Mouse (Mus musculus): ENCODE measurements around the gene Ssxb6. TPM values are rescaled to one million over a fixed set of nuclear protein-coding genes. Genes with fewer than 3 reads are reported as not detected.
"Not testable (repeated sequence)": the region's sequence is repeated elsewhere in the genome, so short reads cannot be mapped to it uniquely, and the experiment has no call there.

Ssxb6 gene
- polyA plus RNA-seq (2015; fragmentation: Nextera tagmentation; extraction: Ambion mirVana): not detected in 2 replicates

- ATAC-seq; H3K27me3 ChIP-seq (ENCODE audit: insufficient read depth, low read length); H3K9ac ChIP-seq (replicated peaks); H3K9me3 ChIP-seq (ENCODE audit: low read length); H3K4me1 ChIP-seq (ENCODE audit: insufficient read depth); H3K4me3 ChIP-seq (ENCODE audit: low read depth, low read length); H3K4me2 ChIP-seq (ENCODE audit: low read depth, low read length); H3K36me3 ChIP-seq (replicated peaks; ENCODE audit: insufficient read depth, low read length); H3K27ac ChIP-seq (ENCODE audit: low read depth); DNase-seq: not testable (repeated sequence)
- 60% methylated on average over 4 of the region's 4 CpGs for WGBS (ENCODE audit: insufficient replicate concordance)
Observed at GRCm38 (mm10) chrX:8548155-8548554, at the start of gene Ssxb6. Ssxb6 (minus strand) TSS chrX:8548255.

- not testable (repeated sequence) for H3K4me3 ChIP-seq (ENCODE audit: low read depth, low read length); H3K9me3 ChIP-seq (ENCODE audit: low read length); H3K27me3 ChIP-seq (ENCODE audit: insufficient read depth, low read length); H3K36me3 ChIP-seq (replicated peaks; ENCODE audit: insufficient read depth, low read length); H3K4me2 ChIP-seq (ENCODE audit: low read depth, low read length); H3K9ac ChIP-seq (replicated peaks); H3K4me1 ChIP-seq (ENCODE audit: insufficient read depth); DNase-seq; H3K27ac ChIP-seq (ENCODE audit: low read depth); ATAC-seq
- 13% methylated on average over 1 of the region's 1 CpGs for WGBS (ENCODE audit: insufficient replicate concordance)
Observed at GRCm38 (mm10) chrX:8591716-8592115, 43.7 kb upstream of the Ssxb6 start, which contains the start of gene Ssxb3. Ssxb3 (minus strand) TSS chrX:8591816.

- ATAC-seq (no peak), DNase-seq (no peak)
- WGBS (ENCODE audit: insufficient replicate concordance): 69% methylated on average over 2 of the region's 2 CpGs
- TF ChIP-seq EP300 (IDR thresholded peaks at IDR 0.05; ENCODE audit: low read depth): no peak
- no peak for TF ChIP-seq CTCF (IDR thresholded peaks at IDR 0.05; ENCODE audit: low read depth)
- H3K4me1 ChIP-seq (ENCODE audit: insufficient read depth): no peaks in the 10 kb centered on the region
- H3K27ac ChIP-seq (ENCODE audit: low read depth): no peak within 1 kb of the TSS
- H3K9ac ChIP-seq (replicated peaks): no peak within 1 kb of the TSS
- no peaks in the 10 kb centered on the region for H3K27me3 ChIP-seq (ENCODE audit: insufficient read depth, low read length)
- no peaks in the 10 kb centered on the region for H3K36me3 ChIP-seq (replicated peaks; ENCODE audit: insufficient read depth, low read length)
- no peak within 1 kb of the TSS for H3K4me2 ChIP-seq (ENCODE audit: low read depth, low read length)
- H3K9me3 ChIP-seq (ENCODE audit: low read length): no peaks in the 10 kb centered on the region
- H3K4me3 ChIP-seq (ENCODE audit: low read depth, low read length): no peak within 1 kb of the TSS
Observed at GRCm38 (mm10) chrX:8524854-8525253, 23.2 kb downstream of the Ssxb6 start, which contains the start of gene Gm14459. Gm14459 (minus strand) TSS chrX:8524954.

Other genes starting within 250 kb of the Ssxb6 start
- gene Ssxb10, start 220.8 kb downstream of the Ssxb6 start, polyA plus RNA-seq (2015; fragmentation: Nextera tagmentation; extraction: Ambion mirVana): not detected in 2 replicates
- gene Ssxb9, start 181.3 kb downstream of the Ssxb6 start, polyA plus RNA-seq (2015; fragmentation: Nextera tagmentation; extraction: Ambion mirVana): not detected in 2 replicates
- gene Ssxb1, start 134.9 kb downstream of the Ssxb6 start, polyA plus RNA-seq (2015; fragmentation: Nextera tagmentation; extraction: Ambion mirVana): not detected in 2 replicates
- gene Ssxb2, start 86.5 kb downstream of the Ssxb6 start, polyA plus RNA-seq (2015; fragmentation: Nextera tagmentation; extraction: Ambion mirVana): not detected in 2 replicates
- gene Gm14459, start 23.3 kb downstream of the Ssxb6 start, polyA plus RNA-seq (2015; fragmentation: Nextera tagmentation; extraction: Ambion mirVana): not detected in 2 replicates
- gene Ssxb3, start 43.6 kb upstream of the Ssxb6 start, polyA plus RNA-seq (2015; fragmentation: Nextera tagmentation; extraction: Ambion mirVana): not detected in 2 replicates
- gene Ssxb8, start 142.6 kb upstream of the Ssxb6 start, polyA plus RNA-seq (2015; fragmentation: Nextera tagmentation; extraction: Ambion mirVana): not detected in 2 replicates
- not detected in 2 replicates for gene Ssx9, start 200.2 kb upstream of the Ssxb6 start, polyA plus RNA-seq (2015; fragmentation: Nextera tagmentation; extraction: Ambion mirVana)

All from liver, postnatal 0 days (tissue).